Mouse (Mus musculus) cerebellum, adult 8-10 months (tissue): ENCODE measurements around the gene Gm10408.
"Not testable (repeated sequence)": the region's sequence is repeated elsewhere in the genome, so short reads cannot be mapped to it uniquely, and the experiment has no call there.

Experiments used
- DNase-seq: peaks from one replicate; pipeline ENCODE4 v3.0.0; 2022

The Gm10408 gene

GRCm38 (mm10) chr14:3449079-3449478 lies at the start of gene Gm10408:
Gene Gm10408 (plus strand): TSS chr14:3449379.
- not testable (repeated sequence) for DNase-seq

GRCm38 (mm10) chr14:3412314-3412713 lies 36.9 kb upstream of the Gm10408 start, which contains the start of gene Gm10409:
Gene Gm10409 (plus strand): TSS chr14:3412614.
- DNase-seq: not testable (repeated sequence)

DNA sequence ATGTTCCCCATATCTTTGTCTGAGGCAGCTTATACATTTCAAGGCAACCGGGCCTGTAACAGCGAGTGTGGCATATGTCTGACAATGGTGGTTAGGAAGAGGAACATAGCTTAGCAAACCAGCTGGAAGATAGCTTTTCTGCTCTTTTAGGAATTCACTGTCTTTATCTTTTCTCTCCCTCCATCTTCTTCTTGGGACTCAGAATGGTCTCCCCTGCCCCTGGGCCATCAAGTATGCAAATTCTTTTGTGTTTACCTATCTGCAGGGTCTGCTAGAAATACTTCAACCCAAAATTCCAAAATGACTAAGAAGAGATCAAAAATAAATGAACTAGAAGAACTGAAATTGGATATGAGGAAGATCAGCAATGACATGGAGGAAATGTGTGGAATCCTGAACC lies 21.4 kb upstream of the Gm10408 start, which contains the start of gene Gm3005:
Gm3005 (plus strand) TSS at position 301 of the 400 bp plus-strand sequence.
- DNase-seq: not testable (repeated sequence)
